8 mouse cellular contexts compared by ENCODE assay signal in genomic region chr15:5235527-5235926, GRCm38 (mm10). TPM values are rescaled to one million over a fixed set of nuclear protein-coding genes. Genes with fewer than 3 reads are reported as not detected.
DNase-seq lines count a peak whose midpoint lies in the region; ATAC-seq and TF ChIP-seq lines count a peak whose summit lies in the region.

No protein-coding gene starts in this region.

- no peak overlapping the region for H3K4me3 ChIP-seq in forebrain, postnatal 0 days (ENCODE audit: low read depth, low read length)
- no peak overlapping the region for H3K4me3 ChIP-seq in forebrain, embryonic 10.5 days

- TF ChIP-seq CTCF in forebrain, postnatal 0 days (IDR thresholded peaks at IDR 0.05; ENCODE audit: low read depth), result no peak

- H3K9me3 ChIP-seq in forebrain, postnatal 0 days (ENCODE audit: low read length), result no peaks in the 10 kb centered on the region
- H3K9me3 ChIP-seq in forebrain, embryonic 10.5 days, result no peaks in the 10 kb centered on the region

- peak; percentile 16; the same call in 1 of the 2 replicates for ATAC-seq in forebrain, postnatal 0 days

- no peaks in the 10 kb centered on the region for H3K27me3 ChIP-seq in forebrain, postnatal 0 days (ENCODE audit: insufficient read depth, low read length)
- peaks cover 9% of the 10 kb centered on the region for H3K27me3 ChIP-seq in forebrain, embryonic 10.5 days (ENCODE audit: poor library complexity, severe bottlenecking)

- 0 out of 2 replicates have a peak overlapping the region, but pooled peaks have one; percentile 29 for H3K27ac ChIP-seq in forebrain, postnatal 0 days (ENCODE audit: low read depth, low read length)
- no peak overlapping the region for H3K27ac ChIP-seq in forebrain, embryonic 10.5 days

- WGBS in forebrain, postnatal 0 days, result 45% methylated on average over 8 of the region's 8 CpGs
- WGBS in forebrain, embryonic 10.5 days, result 69% methylated on average over 8 of the region's 8 CpGs

- no peaks in the 10 kb centered on the region for H3K4me1 ChIP-seq in forebrain, postnatal 0 days (ENCODE audit: insufficient read depth)
- H3K4me1 ChIP-seq in forebrain, embryonic 10.5 days, result no peaks in the 10 kb centered on the region

- DNase-seq in forebrain, postnatal 0 days, result no peak
- DNase-seq in forebrain, embryonic 10.5 days (ENCODE audit: extremely low spot score, low spot score), result no peak
- DNase-seq in thymus, postnatal 14 days, result peak; percentile 21
- DNase-seq in thymus, postnatal 0 days (ENCODE audit: low spot score), result no peak
- peak; percentile 26 to 28 for DNase-seq in heart, adult 9 months (ENCODE audit: low spot score in 2 of 2)
- DNase-seq in left cerebral cortex, postnatal 14 days (ENCODE audit: low spot score in 2 of 2), result peak; percentile 67 to 74
- peak; percentile 40 for DNase-seq in right cerebral cortex, postnatal 25 days
- no peak for DNase-seq in ovary, postnatal 10 days (ENCODE audit: low spot score)

- no peak overlapping the region for H3K4me2 ChIP-seq in forebrain, postnatal 0 days (ENCODE audit: low read depth)

- intact Hi-C loops in left cerebral cortex, postnatal 14 days (cut with DNase I), result no loop called here

- no peaks in the 10 kb centered on the region for H3K36me3 ChIP-seq in forebrain, postnatal 0 days (ENCODE audit: insufficient read depth)
- H3K36me3 ChIP-seq in forebrain, embryonic 10.5 days (replicated peaks), result no peaks in the 10 kb centered on the region

- no peak overlapping the region for H3K9ac ChIP-seq in forebrain, postnatal 0 days

RNA-seq across cellular contexts. Expression of gene Ptger4, which starts 8.5 kb away (rescaled TPM):
- total RNA-seq in forebrain, postnatal 0 days (2014; rRNA removed), result 1.5 and 2.7 TPM in 2 replicates
- polyA plus RNA-seq in forebrain, postnatal 0 days (2015; fragmentation: Nextera tagmentation; extraction: Ambion mirVana), result 0.65 and 1.3 TPM in 2 replicates
- polyA plus RNA-seq in forebrain, embryonic 10.5 days (2016; fragmentation: Nextera tagmentation; extraction: Ambion mirVana), result 0.77 and 0.97 TPM in 2 replicates
- polyA plus RNA-seq in thymus, postnatal 0 days (2015; fragmentation: Nextera tagmentation; extraction: Ambion mirVana), result 18.2 and 18.3 TPM in 2 replicates
- total RNA-seq in left cerebral cortex, postnatal 14 days (2021), result 1 to 10 TPM; 2.4 TPM

RNA-seq across cellular contexts. Expression of gene Ttc33, which starts 50.2 kb away (rescaled TPM):
- 47.3 and 50.0 TPM in 2 replicates for total RNA-seq in forebrain, postnatal 0 days (2014; rRNA removed)
- 42.7 and 50.8 TPM in 2 replicates for polyA plus RNA-seq in forebrain, postnatal 0 days (2015; fragmentation: Nextera tagmentation; extraction: Ambion mirVana)
- 33.3 and 34.1 TPM in 2 replicates for polyA plus RNA-seq in forebrain, embryonic 10.5 days (2016; fragmentation: Nextera tagmentation; extraction: Ambion mirVana)
- 43.6 and 45.9 TPM in 2 replicates for polyA plus RNA-seq in thymus, postnatal 0 days (2015; fragmentation: Nextera tagmentation; extraction: Ambion mirVana)
- total RNA-seq in left cerebral cortex, postnatal 14 days (2021), result 10 to 100 TPM; 48.6 to 60.0 TPM

Comparison
In these comparisons a context has a peak if more than half of its experiments do, and no peak if none do; other contexts are left out.
1. DNase-seq: peak in thymus, postnatal 14 days (single experiment), heart, adult 9 months (2 of 2), left cerebral cortex, postnatal 14 days (2 of 2) and right cerebral cortex, postnatal 25 days (single experiment); none in forebrain, postnatal 0 days (single experiment), forebrain, embryonic 10.5 days (single experiment), thymus, postnatal 0 days (single experiment) and ovary, postnatal 10 days (single experiment).